Mouse (Mus musculus) spleen, adult 12 weeks (tissue): ENCODE measurements at regions not wholly inside any gene's neighbourhood (a gene's known extent, or its start where the extent isn't known, plus 50 kb on each side); places are given as distances from the start of the nearest gene placed in this dataset.
A peak's percentile ranks its signal among the peaks of the same experiment; 100 is the strongest.

Experiments
- DNase-seq: peaks from one replicate; pipeline ENCODE4 v3.0.0; 2022; ENCODE audit warnings: low spot score

DNA sequence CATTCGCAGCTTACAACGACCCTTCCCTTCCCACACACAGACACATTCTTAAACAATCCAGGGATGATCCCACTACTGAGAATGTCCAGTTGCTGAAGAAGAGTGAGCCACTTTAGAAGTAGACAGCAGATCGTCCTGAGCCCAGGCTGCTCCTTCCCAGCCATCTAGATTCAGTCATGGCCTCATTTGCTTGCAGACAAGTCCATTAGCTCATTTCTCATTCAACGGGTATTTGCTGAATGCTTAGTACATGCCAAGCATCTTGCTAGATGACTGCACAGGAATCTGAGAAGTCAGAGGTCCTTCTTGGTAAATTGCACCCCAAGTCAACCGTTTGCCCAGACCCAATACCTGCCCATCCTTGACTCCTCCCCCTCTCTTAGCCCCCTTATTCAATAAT, 57.8 kb downstream of the Ier5 start:
- DNase-seq: no peak

DNA sequence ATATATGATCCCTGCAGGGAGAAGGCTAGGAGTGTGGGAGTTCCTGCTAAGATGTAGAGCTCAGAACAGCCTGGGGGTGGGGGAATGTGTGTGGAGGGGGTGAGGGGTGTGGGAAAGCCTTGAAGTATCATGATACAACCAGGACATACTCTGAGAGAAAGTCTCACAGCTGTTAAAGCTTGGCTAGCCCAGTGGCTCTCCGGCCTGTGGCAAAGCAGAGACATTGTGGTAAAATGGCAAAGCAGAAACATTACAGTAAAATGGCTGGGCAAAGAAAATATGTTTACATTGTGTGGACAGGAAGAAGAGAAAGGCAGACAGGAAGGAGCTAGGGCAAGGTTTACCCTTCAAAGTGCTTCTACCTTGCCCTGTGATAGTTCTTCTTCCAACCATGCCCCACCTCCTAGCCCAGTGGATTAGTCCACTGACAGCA, 58.5 kb downstream of the Ier5 start:
- no peak for DNase-seq

DNA sequence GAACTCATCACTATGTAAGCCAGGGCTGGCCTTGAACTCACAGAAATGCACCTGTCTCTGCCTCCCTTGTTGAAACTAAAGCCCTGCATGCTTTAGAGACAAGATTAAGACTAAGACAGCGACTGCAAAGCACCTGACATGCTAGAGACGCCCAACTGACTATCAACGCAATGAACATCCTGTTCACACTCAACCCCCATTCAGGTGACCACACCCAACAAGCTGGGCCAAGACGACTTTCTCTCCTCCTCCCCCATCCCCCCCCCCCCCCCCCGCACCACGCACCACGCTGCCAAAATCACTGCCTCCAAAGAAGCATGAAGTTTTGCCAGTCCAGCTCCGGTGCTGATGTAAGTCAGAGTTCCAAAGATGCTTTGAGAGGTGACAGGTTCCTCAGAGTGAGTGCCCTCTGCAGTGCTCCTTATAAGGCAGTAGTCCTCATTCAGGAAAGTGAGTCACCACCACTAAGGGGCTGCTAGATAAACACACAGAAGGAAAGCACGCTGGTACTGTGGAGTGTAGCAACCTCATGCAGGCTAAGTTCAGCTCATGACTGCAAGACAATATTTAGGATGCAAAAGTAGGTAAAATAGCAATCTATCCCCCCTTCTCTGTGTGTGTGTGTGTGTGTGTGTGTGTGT, 59.2 kb downstream of the Ier5 start:
- no peak for DNase-seq

DNA sequence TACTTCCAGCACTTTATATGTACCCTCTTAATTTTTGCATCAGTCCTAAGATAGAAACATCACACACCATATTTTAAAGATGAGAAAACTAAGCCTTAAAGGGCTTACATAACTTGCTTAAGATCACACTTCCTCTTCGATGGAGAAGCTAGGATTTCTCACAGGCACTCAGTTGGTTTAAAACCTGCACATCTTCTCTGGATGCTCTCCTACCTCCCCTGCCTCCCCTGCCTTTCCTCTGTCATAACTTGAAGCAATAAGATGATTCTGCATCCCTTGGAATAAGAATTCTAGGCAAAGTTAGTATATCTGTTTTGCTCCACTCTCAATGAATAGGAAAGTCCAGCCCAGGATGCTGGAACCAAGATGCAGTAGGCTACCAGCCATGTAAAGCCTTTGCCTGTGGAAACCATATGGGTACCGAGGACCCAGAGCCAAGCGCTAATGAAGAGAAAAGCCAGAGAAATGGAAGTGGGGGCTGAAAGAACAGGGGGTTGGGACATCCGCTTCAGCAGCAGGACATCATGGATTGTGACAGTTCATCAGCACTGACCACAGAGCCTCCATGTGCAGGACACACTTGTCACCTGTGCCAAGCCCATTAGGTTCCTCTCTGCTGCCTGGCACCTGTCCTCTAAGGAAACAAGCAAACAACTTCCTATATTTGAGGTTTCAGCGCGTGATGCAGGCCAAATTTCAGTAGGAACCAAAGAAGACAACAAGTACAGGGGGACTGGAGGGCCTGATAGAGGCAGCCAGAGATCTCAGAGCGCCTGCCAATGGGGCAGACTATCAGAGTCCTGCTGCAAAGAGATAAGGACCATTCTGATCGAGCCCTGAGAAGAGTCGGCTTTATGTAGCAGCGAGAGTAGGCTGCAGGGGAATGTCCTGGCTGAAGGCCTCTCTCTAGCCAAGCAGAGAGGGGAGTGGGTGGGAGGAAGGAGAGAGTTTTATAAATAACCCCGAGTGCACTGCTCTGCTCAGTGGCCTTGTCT, 60.5 kb downstream of the Ier5 start:
- DNase-seq: peak; percentile 50

- no peak for DNase-seq
Measured at GRCm38 (mm10) chr1:155037479-155037878, 62.0 kb downstream of the Ier5 start.

DNA sequence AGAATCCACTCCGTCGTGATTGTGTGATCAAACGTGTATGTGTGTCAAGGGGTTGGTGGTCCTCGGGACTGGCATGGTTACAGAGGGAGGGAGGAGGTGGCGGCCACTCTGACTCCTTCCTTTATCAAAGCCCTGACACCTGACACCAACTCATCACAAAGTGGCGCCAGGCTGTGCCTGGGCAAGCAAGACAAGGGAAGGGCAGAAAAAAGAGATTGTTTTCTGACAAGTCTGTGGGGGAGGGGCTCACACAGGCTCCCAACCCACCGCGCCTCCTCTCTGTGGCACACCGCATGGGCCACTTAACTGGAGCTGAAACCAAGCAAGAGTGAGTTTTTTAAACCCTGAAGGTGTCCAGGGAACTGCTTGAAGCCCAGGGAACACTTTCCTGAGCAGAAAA, 68.5 kb downstream of the Ier5 start:
- no peak for DNase-seq

DNA sequence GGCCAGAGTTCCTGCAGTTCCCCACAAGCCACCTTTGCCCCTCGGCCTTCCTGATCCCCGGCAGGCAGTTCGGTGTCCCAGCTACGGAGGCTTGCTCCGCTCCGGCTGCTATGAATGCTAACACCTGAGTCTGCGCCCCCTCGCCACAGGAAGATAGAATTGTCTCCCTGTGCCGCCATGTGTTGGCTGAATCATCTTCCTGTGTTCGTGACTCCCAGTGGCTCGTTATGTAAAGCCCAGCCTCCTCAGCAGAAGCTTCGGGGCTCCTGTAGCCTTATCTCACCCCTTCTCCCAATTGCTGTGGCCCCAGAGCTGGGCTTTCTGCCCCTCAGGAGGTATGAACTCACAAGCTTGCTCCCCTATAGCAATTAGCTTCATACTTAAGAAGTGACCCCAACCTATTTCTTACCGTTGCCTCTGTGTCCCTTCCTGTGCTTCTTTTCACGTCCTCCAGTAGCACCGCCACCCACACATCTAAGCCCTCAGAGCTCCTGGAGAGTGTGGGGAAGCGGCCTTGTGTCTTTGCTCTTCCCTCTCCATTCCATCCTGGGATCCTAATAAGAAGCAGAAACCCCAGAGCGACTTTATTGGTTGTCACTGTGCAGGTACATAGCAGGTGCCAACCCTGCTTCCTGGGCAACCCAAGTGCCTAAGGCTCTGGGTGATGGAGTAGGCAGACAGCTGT, 70.1 kb downstream of the Ier5 start:
- DNase-seq: no peak

GRCm38 (mm10) chr1:155028735-155029134, 70.7 kb downstream of the Ier5 start:
- no peak for DNase-seq

DNA sequence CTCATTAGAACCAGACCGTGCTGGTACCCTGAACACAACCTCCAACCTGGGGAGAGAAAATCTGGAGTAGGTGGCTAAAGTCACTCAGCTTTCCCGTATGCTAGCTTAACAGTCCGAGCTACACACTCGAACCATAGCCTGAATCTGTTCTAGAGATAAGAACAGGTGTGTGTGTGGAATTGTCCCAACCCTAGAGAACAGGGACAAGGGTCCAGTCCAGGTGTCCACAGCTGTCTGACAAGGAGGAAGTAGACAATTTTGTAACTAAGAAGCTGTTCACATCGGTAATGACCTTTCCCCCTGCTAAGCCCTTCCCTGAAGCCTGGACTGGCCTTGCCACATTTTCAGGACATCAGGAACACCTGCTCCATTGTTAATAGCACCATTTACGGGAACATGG, 71.3 kb downstream of the Ier5 start:
- DNase-seq: no peak

DNA sequence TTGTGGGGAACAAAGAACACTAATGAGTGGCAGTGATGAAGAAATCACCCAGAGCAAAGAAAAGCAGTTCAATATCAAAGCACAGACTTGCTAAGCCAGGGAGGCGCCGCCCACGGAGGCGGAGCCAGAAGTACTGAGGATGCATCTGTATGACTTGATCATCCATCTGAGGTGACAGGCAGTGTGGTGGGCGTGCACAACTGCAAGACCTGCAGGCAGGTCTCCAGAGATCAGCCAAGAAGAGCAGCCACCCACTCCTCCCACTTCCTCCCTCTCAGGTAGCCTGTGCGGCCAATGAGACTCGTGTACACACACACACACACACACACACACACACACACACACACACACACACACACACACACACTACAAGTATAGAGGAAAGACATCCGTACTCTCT, 71.9 kb downstream of the Ier5 start:
- DNase-seq: peak; percentile 67

GRCm38 (mm10) chr1:155025862-155026478, 73.5 kb downstream of the Ier5 start:
- peak; percentile 57 for DNase-seq

GRCm38 (mm10) chr1:155023324-155023723, 76.1 kb downstream of the Ier5 start:
- DNase-seq: no peak

- no peak for DNase-seq
Measured at GRCm38 (mm10) chr1:155015669-155016068, 83.8 kb downstream of the Ier5 start.

DNA sequence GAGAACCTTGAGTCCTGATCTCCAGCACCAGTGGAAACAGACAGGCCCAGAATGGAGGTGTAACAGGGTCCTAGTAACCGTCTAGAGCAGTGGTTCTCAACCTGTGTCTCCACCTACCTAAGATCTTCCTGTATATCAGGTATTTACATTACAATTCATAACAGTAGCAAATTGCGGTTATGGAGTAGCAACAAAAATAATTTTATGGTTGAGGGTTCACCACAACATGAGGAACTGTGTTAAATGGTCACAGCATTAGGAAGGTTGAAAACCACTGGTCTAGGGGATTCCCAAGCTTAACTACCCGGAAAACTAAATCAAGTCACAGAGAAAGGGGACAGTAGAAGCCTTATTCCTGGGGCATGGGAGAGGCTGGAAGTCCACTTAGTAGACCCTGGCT, 84.5 kb downstream of the Ier5 start:
- DNase-seq: no peak

GRCm38 (mm10) chr1:155013784-155014183, 85.7 kb downstream of the Ier5 start:
- no peak for DNase-seq

- DNase-seq: no peak
Measured at GRCm38 (mm10) chr1:155013361-155013760, 86.1 kb downstream of the Ier5 start.

GRCm38 (mm10) chr1:155006539-155007486, 92.6 kb downstream of the Ier5 start:
- peak; percentile 72 for DNase-seq

- no peak for DNase-seq
Measured at GRCm38 (mm10) chr1:155006099-155006498, 93.3 kb downstream of the Ier5 start.

DNA sequence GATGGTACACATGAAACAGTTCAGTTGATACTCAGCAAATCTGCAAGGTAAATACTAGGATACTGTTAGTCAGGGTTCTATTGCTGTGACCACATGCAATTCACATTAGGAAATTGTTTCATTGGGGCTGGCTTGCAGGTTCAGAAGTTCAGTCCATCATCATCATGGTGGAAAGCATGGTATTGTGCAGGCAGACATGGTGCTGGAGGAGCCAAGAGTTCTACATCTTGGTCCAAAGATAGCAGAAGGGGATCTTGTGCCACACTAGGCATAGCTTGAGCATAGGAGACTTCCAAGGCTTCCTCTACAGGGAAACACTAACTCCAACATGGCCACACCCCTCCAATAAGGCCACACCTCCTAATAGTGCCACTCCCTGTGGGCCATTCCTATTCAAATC, 99.1 kb downstream of the Ier5 start:
- DNase-seq: no peak

- no peak for DNase-seq
Measured at GRCm38 (mm10) chr1:154999501-155000131, 99.8 kb downstream of the Ier5 start.
